Mouse (Mus musculus) CD4-positive, CD25-positive, alpha-beta regulatory T cell, adult 4 months (primary cell): ENCODE measurements at regions not wholly inside any gene's neighbourhood (a gene's known extent, or its start where the extent isn't known, plus 50 kb on each side); places are given as distances from the start of the nearest gene placed in this dataset.

Experiments
- ATAC-seq: one replicate; pipeline ENCODE4 v1.8.0; 2017

- no peak for ATAC-seq
Observed at GRCm38 (mm10) chr9:11729732-11730131, 825.2 kb upstream of the Cntn5 start.

GRCm38 (mm10) chr9:11721811-11722210 is 817.2 kb upstream of the Cntn5 start:
- no peak for ATAC-seq

- no peak for ATAC-seq
Observed at GRCm38 (mm10) chr9:11704647-11705046, 800.1 kb upstream of the Cntn5 start.

GRCm38 (mm10) chr9:11703150-11703549 is 798.6 kb upstream of the Cntn5 start:
- ATAC-seq: no peak

GRCm38 (mm10) chr9:11693505-11693904 is 788.9 kb upstream of the Cntn5 start:
- no peak for ATAC-seq

- ATAC-seq: no peak
Observed at GRCm38 (mm10) chr9:11687101-11687500, 782.5 kb upstream of the Cntn5 start.

- ATAC-seq: peak; percentile 56
Observed at GRCm38 (mm10) chr9:11671939-11672338, 767.4 kb upstream of the Cntn5 start.

- ATAC-seq: no peak
Observed at GRCm38 (mm10) chr9:11671243-11671642, 766.7 kb upstream of the Cntn5 start.

- ATAC-seq: no peak
Observed at GRCm38 (mm10) chr9:11629461-11629860, 724.9 kb upstream of the Cntn5 start.

GRCm38 (mm10) chr9:11604381-11604780 is 699.8 kb upstream of the Cntn5 start:
- peak; percentile 41 for ATAC-seq

GRCm38 (mm10) chr9:11603884-11604283 is 699.3 kb upstream of the Cntn5 start:
- ATAC-seq: no peak

GRCm38 (mm10) chr9:11602857-11603256 is 698.3 kb upstream of the Cntn5 start:
- ATAC-seq: no peak

- peak; percentile 41 for ATAC-seq
Observed at GRCm38 (mm10) chr9:11579011-11579410, 674.4 kb upstream of the Cntn5 start.

GRCm38 (mm10) chr9:11562885-11563284 is 658.3 kb upstream of the Cntn5 start:
- no peak for ATAC-seq

- peak; percentile 89 for ATAC-seq
Observed at GRCm38 (mm10) chr9:11559384-11559783, 654.8 kb upstream of the Cntn5 start.

- peak; percentile 93 for ATAC-seq
Observed at GRCm38 (mm10) chr9:11513806-11514496, 609.4 kb upstream of the Cntn5 start.
